Mouse (Mus musculus) MEL (cell line): ENCODE measurements around the gene Adprm.

ENCODE experiments used
- CHD1 ChIP-seq: IDR thresholded peaks from 2 replicates; pipeline ENCODE4 v1.6.1; 2012; ENCODE audit warnings: low read depth, mild to moderate bottlenecking, inconsistent platforms, low read length, improper control_type of control experiment
- CTCF ChIP-seq, 3 experiments: IDR thresholded peaks in 2 of 3; conservative IDR thresholded peaks in 1 of 3; 2 replicates each; pipeline ENCODE4 v1.5.1; 2011 to 2012; ENCODE audit warnings: low read length in 3 of 3, low read depth in 2 of 3, mild to moderate bottlenecking in 2 of 3, improper control_type of control experiment in 1 of 3, inconsistent platforms in 1 of 3, mixed read lengths in 1 of 3, moderate library complexity in 1 of 3; ENCODE audit not compliant: control insufficient read depth in 1 of 3, insufficient read depth in 1 of 3, poor library complexity in 1 of 3, severe bottlenecking in 1 of 3
- EP300 ChIP-seq, 2 experiments: IDR thresholded peaks; 2 replicates each; pipeline ENCODE4 v1.6.1; 2011; ENCODE audit warnings: improper control_type of control experiment in 2 of 2, low read length in 2 of 2, low read depth in 1 of 2, mild to moderate bottlenecking in 1 of 2
- GATA1 ChIP-seq: IDR thresholded peaks from 2 replicates; pipeline ENCODE4 v1.6.1; 2011; ENCODE audit warnings: low read depth, low read length, improper control_type of control experiment
- HCFC1 ChIP-seq: IDR thresholded peaks from 2 replicates; pipeline ENCODE4 v1.6.1; 2012; ENCODE audit warnings: low read depth, mild to moderate bottlenecking, inconsistent platforms, low read length, improper control_type of control experiment, moderate library complexity
- JUND ChIP-seq: IDR thresholded peaks from 2 replicates; pipeline ENCODE4 v1.6.1; 2011; ENCODE audit warnings: low read depth, mild to moderate bottlenecking, improper control_type of control experiment, low read length
- MAFK ChIP-seq: IDR thresholded peaks from 2 replicates; pipeline ENCODE4 v1.6.1; 2011; ENCODE audit warnings: low read depth, mild to moderate bottlenecking, low read length, improper control_type of control experiment, borderline replicate concordance
- MAX ChIP-seq: IDR thresholded peaks from 2 replicates; pipeline ENCODE4 v1.6.1; 2011; ENCODE audit warnings: low read length, improper control_type of control experiment
- MYC ChIP-seq: IDR thresholded peaks from 2 replicates; pipeline ENCODE4 v1.6.1; 2011; ENCODE audit warnings: low read depth, mild to moderate bottlenecking, low read length, improper control_type of control experiment, moderate library complexity
- POLR2A ChIP-seq, 2 experiments: IDR thresholded peaks; 2 replicates each; pipeline ENCODE4 v1.6.1; 2011 to 2012; ENCODE audit warnings: low read length in 2 of 2, mild to moderate bottlenecking in 2 of 2, control low read depth in 1 of 2, improper control_type of control experiment in 1 of 2, low read depth in 1 of 2, moderate library complexity in 1 of 2; ENCODE audit not compliant: control insufficient read depth in 1 of 2, insufficient read depth in 1 of 2, poor library complexity in 1 of 2
- TAL1 ChIP-seq: IDR thresholded peaks from 2 replicates; pipeline ENCODE4 v1.6.1; 2012; ENCODE audit warnings: mild to moderate bottlenecking, inconsistent platforms, low read length, moderate library complexity, mixed read lengths
- TBP ChIP-seq: IDR thresholded peaks from 2 replicates; pipeline ENCODE4 v1.8.0; 2011; ENCODE audit warnings: low read depth, low read length, improper control_type of control experiment
- TCF12 ChIP-seq: IDR thresholded peaks from 2 replicates; pipeline ENCODE4 v1.6.1; 2014; ENCODE audit warnings: low read depth, mild to moderate bottlenecking, inconsistent platforms, low read length, improper control_type of control experiment, moderate library complexity
- USF2 ChIP-seq, 2 experiments: IDR thresholded peaks; 2 replicates each; pipeline ENCODE4 v1.6.1; 2011 to 2012; ENCODE audit warnings: improper control_type of control experiment in 2 of 2, low read length in 2 of 2, borderline replicate concordance in 1 of 2, inconsistent platforms in 1 of 2, low read depth in 1 of 2, mild to moderate bottlenecking in 1 of 2; ENCODE audit not compliant: insufficient read depth in 1 of 2

- TF ChIP-seq MAX (no peak), POLR2A (IDR thresholded peaks at IDR 0.05; ENCODE audit: control insufficient read depth in 1 of 2, insufficient read depth in 1 of 2, low read depth in 1 of 2, low read length in 2 of 2, poor library complexity in 1 of 2) (no peak), CHD1 (no peak), TAL1 (no peak), JUND (no peak), GATA1 (no peak), CTCF (IDR thresholded peaks at IDR 0.05 in 2 of 3, conservative IDR thresholded peaks at IDR 0.05 in 1 of 3; ENCODE audit: control insufficient read depth in 1 of 3, insufficient read depth in 1 of 3, low read depth in 2 of 3, low read length in 3 of 3, poor library complexity in 1 of 3, severe bottlenecking in 1 of 3) (no peak), MYC (no peak), EP300 (IDR thresholded peaks at IDR 0.05; ENCODE audit: low read depth in 1 of 2, low read length in 2 of 2) (no peak), USF2 (IDR thresholded peaks at IDR 0.05; ENCODE audit: borderline replicate concordance in 1 of 2, insufficient read depth in 1 of 2, low read depth in 1 of 2, low read length in 2 of 2) (no peak), MAFK (no peak), HCFC1 (no peak), TBP (no peak), TCF12 (no peak)
These were observed 24.4 kb upstream of the Adprm start for GRCm38 (mm10) chr11:67076781-67077180.
